Mouse (Mus musculus): ENCODE measurements around the gene Synpo2. TPM values are rescaled to one million over a fixed set of nuclear protein-coding genes. Genes with fewer than 3 reads are reported as not detected.

Synpo2 gene
- polyA plus RNA-seq (2014; fragmentation: Illumina TruSeq; extraction: RNeasy Lipid Tissue Mini Kit (QIAGEN cat#74804)), result 137 TPM

DNA sequence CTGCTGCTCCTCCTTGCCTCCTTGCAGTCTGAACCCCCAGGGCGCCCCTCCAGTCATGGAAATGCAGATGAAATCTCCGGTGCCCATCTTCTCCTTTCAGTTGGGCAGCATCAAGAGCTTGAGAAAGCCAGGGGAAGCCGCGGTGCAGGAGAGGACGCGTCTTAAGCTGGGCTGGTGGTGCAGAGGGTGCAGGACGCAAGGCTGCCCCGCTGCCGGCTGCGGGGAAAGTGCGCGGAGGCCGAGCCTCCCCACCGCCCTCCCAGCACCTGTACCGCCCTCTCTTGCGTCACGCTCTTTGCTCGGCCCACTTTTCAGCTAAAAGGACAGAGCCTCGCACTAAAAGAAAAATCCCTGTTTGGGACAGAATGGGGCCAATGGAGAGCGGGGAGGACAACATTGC, at the start of gene Synpo2:
Gene Synpo2, minus strand, starts transcription at position 229 of the 400 bp plus-strand sequence.

DNA sequence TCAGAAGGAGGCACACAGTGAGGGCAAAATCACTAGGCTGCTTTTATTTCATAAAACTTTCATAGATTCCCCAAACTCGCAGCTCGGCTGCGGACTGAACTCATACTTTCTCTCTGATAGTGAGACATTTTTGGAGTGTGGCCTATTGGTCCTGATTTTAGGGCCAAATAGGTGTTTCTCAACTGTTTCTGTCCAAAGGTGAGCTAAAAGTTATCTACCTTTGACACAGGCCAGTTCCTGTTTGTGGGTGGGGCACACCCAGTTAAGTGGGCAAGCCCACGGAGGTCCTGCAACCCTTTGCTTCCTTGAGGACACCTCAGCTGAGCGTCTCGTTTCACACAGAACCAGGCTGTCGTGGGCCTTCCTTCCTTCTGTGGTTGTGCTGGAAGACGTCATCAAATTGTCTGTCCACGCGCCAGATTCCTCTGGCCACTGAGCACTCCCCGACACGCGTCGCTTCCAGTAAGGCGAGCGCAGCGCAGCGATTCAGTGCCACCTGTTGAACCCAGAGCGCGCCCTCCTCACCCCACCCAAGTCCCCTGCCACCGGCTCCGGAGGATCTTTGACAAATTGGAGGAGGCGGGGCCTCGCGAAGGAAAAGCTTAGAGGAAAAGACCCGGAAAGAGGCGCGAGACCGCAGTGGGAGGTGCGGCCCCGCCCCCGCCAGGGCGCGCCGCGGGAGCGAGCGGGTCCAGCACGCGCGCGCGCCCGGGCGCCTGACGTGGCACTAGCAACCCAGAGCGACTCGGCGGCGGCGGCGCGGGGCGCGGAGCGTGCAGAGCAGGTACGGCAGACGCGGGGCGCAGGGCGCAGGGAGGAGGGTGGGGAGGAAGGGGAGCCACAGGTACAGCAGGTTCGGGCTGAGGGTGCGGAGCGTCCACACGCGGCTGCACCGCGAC, 31.1 kb upstream of the Synpo2 start, which contains the start of gene Sec24d:
Gene Sec24d, plus strand, starts transcription at position 703 of the 899 bp plus-strand sequence.

DNA sequence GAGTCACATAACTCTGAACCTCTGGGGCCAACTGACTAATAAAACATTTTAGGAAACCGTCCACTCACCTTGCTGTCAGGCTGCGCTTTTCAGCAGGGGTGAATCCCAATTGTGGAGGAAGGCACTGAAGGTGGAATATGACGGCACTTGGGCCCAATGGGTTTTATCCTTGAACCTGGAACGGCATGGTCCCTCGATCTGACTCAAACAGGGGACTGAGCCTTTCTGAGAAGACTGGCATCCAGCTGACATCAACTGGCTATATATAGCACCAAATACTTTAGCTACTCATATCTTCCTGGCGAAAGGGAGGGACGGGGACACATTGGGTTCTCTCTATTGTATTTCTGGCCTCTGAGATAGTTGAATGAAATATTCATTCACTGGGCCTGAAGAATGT, 201.2 kb downstream of the Synpo2 start, which contains the start of gene Myoz2:
Gene Myoz2, minus strand, starts transcription at position 264 of the 400 bp plus-strand sequence.

Other genes starting within 250 kb of the Synpo2 start
- gene Myoz2, start 201.1 kb downstream of the Synpo2 start, polyA plus RNA-seq (2014; fragmentation: Illumina TruSeq; extraction: RNeasy Lipid Tissue Mini Kit (QIAGEN cat#74804)), result not detected
- 131 TPM for gene Sec24d, start 31.3 kb upstream of the Synpo2 start, polyA plus RNA-seq (2014; fragmentation: Illumina TruSeq; extraction: RNeasy Lipid Tissue Mini Kit (QIAGEN cat#74804))
- gene Mettl14, start 150.0 kb upstream of the Synpo2 start, polyA plus RNA-seq (2014; fragmentation: Illumina TruSeq; extraction: RNeasy Lipid Tissue Mini Kit (QIAGEN cat#74804)), result 71.4 TPM
- 0.46 TPM for gene Prss12, start 210.8 kb upstream of the Synpo2 start, polyA plus RNA-seq (2014; fragmentation: Illumina TruSeq; extraction: RNeasy Lipid Tissue Mini Kit (QIAGEN cat#74804))